Mouse (Mus musculus): ENCODE data around the gene Suox. TPM values are rescaled to one million over a fixed set of nuclear protein-coding genes. Genes with fewer than 3 reads are reported as not detected.
A peak's percentile ranks its signal among the peaks of the same experiment; 100 is the strongest.

Gene Suox
- polyA plus RNA-seq, 1 experiment from 2014 or later: 11.4 TPM

- Histone ChIP-seq H3K4me2 (ENCODE audit: low read length) (0 out of 2 replicates have a peak overlapping the region, but pooled peaks have one; percentile 13), H3K27me3 (ENCODE audit: control insufficient read depth, insufficient read depth, low read length) (no peaks in the 10 kb centered on the region), H3K27ac (replicated peaks in 1 of 2; ENCODE audit: control insufficient read depth in 1 of 2, insufficient read depth in 1 of 2, low read depth in 2 of 2, low read length in 2 of 2) (peak overlapping the region in 1 of 2 experiments; percentile 39; a peak in 1 of 4 replicates), H3K4me3 (ENCODE audit: control insufficient read depth in 1 of 2, insufficient read depth in 1 of 2, low read depth in 1 of 2, low read length in 2 of 2) (no peak overlapping the region), H3K9ac (ENCODE audit: low read length) (0 out of 2 replicates have a peak overlapping the region, but pooled peaks have one; percentile 21), H3K9me3 (ENCODE audit: control insufficient read depth, low read length) (no peaks in the 10 kb centered on the region), H3K4me1 (ENCODE audit: control insufficient read depth in 2 of 2, insufficient read depth in 2 of 2, low read length in 2 of 2) (peaks cover 14 to 31% of the 10 kb centered on the region in 2 experiments), H3K36me3 (ENCODE audit: control insufficient read depth, insufficient read depth, low read length) (peaks cover 57% of the 10 kb centered on the region)
- 44% methylated on average over 6 of the region's 6 CpGs for WGBS
- ATAC-seq (ENCODE audit: insufficient number of reproducible peaks, insufficient read depth, low FRiP score, low read depth): no peak
Observed at GRCm38 (mm10) chr10:128702328-128703007, 28.6 kb upstream of the Suox start.

- Histone ChIP-seq H3K4me1 (ENCODE audit: control insufficient read depth in 2 of 2, insufficient read depth in 2 of 2, low read length in 2 of 2) (peaks cover 18 to 35% of the 10 kb centered on the region in 2 experiments), H3K27ac (replicated peaks in 1 of 2; ENCODE audit: control insufficient read depth in 1 of 2, insufficient read depth in 1 of 2, low read depth in 2 of 2, low read length in 2 of 2) (no peak overlapping the region), H3K4me2 (ENCODE audit: low read length) (no peak overlapping the region), H3K36me3 (ENCODE audit: control insufficient read depth, insufficient read depth, low read length) (peaks cover 58% of the 10 kb centered on the region), H3K27me3 (ENCODE audit: control insufficient read depth, insufficient read depth, low read length) (no peaks in the 10 kb centered on the region), H3K9ac (ENCODE audit: low read length) (no peak overlapping the region), H3K9me3 (ENCODE audit: control insufficient read depth, low read length) (no peaks in the 10 kb centered on the region), H3K4me3 (ENCODE audit: control insufficient read depth in 1 of 2, insufficient read depth in 1 of 2, low read depth in 1 of 2, low read length in 2 of 2) (no peak overlapping the region)
- WGBS: 92% methylated on average over 5 of the region's 5 CpGs
- no peak for ATAC-seq (ENCODE audit: insufficient number of reproducible peaks, insufficient read depth, low FRiP score, low read depth)
Observed at GRCm38 (mm10) chr10:128700712-128701111, 26.8 kb upstream of the Suox start.

GRCm38 (mm10) chr10:128699611-128700010 lies 25.7 kb upstream of the Suox start:
- H3K36me3 ChIP-seq (ENCODE audit: control insufficient read depth, insufficient read depth, low read length): peaks cover 58% of the 10 kb centered on the region
- no peaks in the 10 kb centered on the region for H3K9me3 ChIP-seq (ENCODE audit: control insufficient read depth, low read length)
- 40% methylated on average over 11 of the region's 11 CpGs for WGBS
- no peak overlapping the region for H3K4me3 ChIP-seq (ENCODE audit: control insufficient read depth in 1 of 2, insufficient read depth in 1 of 2, low read depth in 1 of 2, low read length in 2 of 2)
- ATAC-seq (ENCODE audit: insufficient number of reproducible peaks, insufficient read depth, low FRiP score, low read depth): no peak
- H3K4me2 ChIP-seq (ENCODE audit: low read length): no peak overlapping the region
- peaks cover 15 to 42% of the 10 kb centered on the region in 2 experiments for H3K4me1 ChIP-seq (ENCODE audit: control insufficient read depth in 2 of 2, insufficient read depth in 2 of 2, low read length in 2 of 2)
- H3K27me3 ChIP-seq (ENCODE audit: control insufficient read depth, insufficient read depth, low read length): no peaks in the 10 kb centered on the region
- peak overlapping the region in 1 of 2 experiments; percentile 55; a peak in 2 of 4 replicates for H3K27ac ChIP-seq (replicated peaks in 1 of 2; ENCODE audit: control insufficient read depth in 1 of 2, insufficient read depth in 1 of 2, low read depth in 2 of 2, low read length in 2 of 2)
- peak overlapping the region; percentile 38; the same call in 1 of the 2 replicates for H3K9ac ChIP-seq (ENCODE audit: low read length)

- no peak overlapping the region for H3K4me3 ChIP-seq (ENCODE audit: control insufficient read depth in 1 of 2, insufficient read depth in 1 of 2, low read depth in 1 of 2, low read length in 2 of 2)
- H3K27me3 ChIP-seq (ENCODE audit: control insufficient read depth, insufficient read depth, low read length): no peaks in the 10 kb centered on the region
- no peaks in the 10 kb centered on the region for H3K9me3 ChIP-seq (ENCODE audit: control insufficient read depth, low read length)
- peak overlapping the region in 1 of 2 experiments; percentile 55; a peak in 2 of 4 replicates for H3K27ac ChIP-seq (replicated peaks in 1 of 2; ENCODE audit: control insufficient read depth in 1 of 2, insufficient read depth in 1 of 2, low read depth in 2 of 2, low read length in 2 of 2)
- peaks cover 15 to 43% of the 10 kb centered on the region in 2 experiments for H3K4me1 ChIP-seq (ENCODE audit: control insufficient read depth in 2 of 2, insufficient read depth in 2 of 2, low read length in 2 of 2)
- 76% methylated on average over 5 of the region's 5 CpGs for WGBS
- no peak for ATAC-seq (ENCODE audit: insufficient number of reproducible peaks, insufficient read depth, low FRiP score, low read depth)
- no peak overlapping the region for H3K4me2 ChIP-seq (ENCODE audit: low read length)
- H3K36me3 ChIP-seq (ENCODE audit: control insufficient read depth, insufficient read depth, low read length): peaks cover 58% of the 10 kb centered on the region
- peak overlapping the region; percentile 38; the same call in 1 of the 2 replicates for H3K9ac ChIP-seq (ENCODE audit: low read length)
Observed at GRCm38 (mm10) chr10:128699006-128699405, 25.1 kb upstream of the Suox start.

- no peak for ATAC-seq (ENCODE audit: insufficient number of reproducible peaks, insufficient read depth, low FRiP score, low read depth)
- 91% methylated on average over 6 of the region's 6 CpGs for WGBS
- H3K4me1 ChIP-seq (ENCODE audit: control insufficient read depth in 2 of 2, insufficient read depth in 2 of 2, low read length in 2 of 2): peaks cover 13 to 26% of the 10 kb centered on the region in 2 experiments
- H3K9me3 ChIP-seq (ENCODE audit: control insufficient read depth, low read length): no peaks in the 10 kb centered on the region
- H3K9ac ChIP-seq (ENCODE audit: low read length): no peak overlapping the region
- peak overlapping the region; percentile 64; the same call in 1 of the 2 replicates for H3K4me2 ChIP-seq (ENCODE audit: low read length)
- no peak overlapping the region for H3K4me3 ChIP-seq (ENCODE audit: control insufficient read depth in 1 of 2, insufficient read depth in 1 of 2, low read depth in 1 of 2, low read length in 2 of 2)
- H3K27me3 ChIP-seq (ENCODE audit: control insufficient read depth, insufficient read depth, low read length): no peaks in the 10 kb centered on the region
- H3K27ac ChIP-seq (replicated peaks in 1 of 2; ENCODE audit: control insufficient read depth in 1 of 2, insufficient read depth in 1 of 2, low read depth in 2 of 2, low read length in 2 of 2): peak overlapping the region; percentile 76 to 77; a peak in 2 of 4 replicates
- peaks cover 51% of the 10 kb centered on the region for H3K36me3 ChIP-seq (ENCODE audit: control insufficient read depth, insufficient read depth, low read length)
Observed at GRCm38 (mm10) chr10:128697072-128697725, 23.3 kb upstream of the Suox start.

- 2% methylated on average over 39 of the region's 40 CpGs for WGBS
- peak; percentile 98 for ATAC-seq (ENCODE audit: insufficient number of reproducible peaks, insufficient read depth, low FRiP score, low read depth)
- H3K27me3 ChIP-seq (ENCODE audit: control insufficient read depth, insufficient read depth, low read length): no peaks in the 10 kb centered on the region
Observed at GRCm38 (mm10) chr10:128695992-128696807, 22.3 kb upstream of the Suox start, which contains the start of gene Rab5b. TSS of gene Rab5b (minus strand) at chr10:128696264.

GRCm38 (mm10) chr10:128695411-128695991 lies 21.6 kb upstream of the Suox start:
- Histone ChIP-seq H3K36me3 (ENCODE audit: control insufficient read depth, insufficient read depth, low read length) (peaks cover 34% of the 10 kb centered on the region), H3K27me3 (ENCODE audit: control insufficient read depth, insufficient read depth, low read length) (no peaks in the 10 kb centered on the region), H3K9ac (ENCODE audit: low read length) (peak overlapping the region; percentile 91), H3K9me3 (ENCODE audit: control insufficient read depth, low read length) (no peaks in the 10 kb centered on the region), H3K4me1 (ENCODE audit: control insufficient read depth in 2 of 2, insufficient read depth in 2 of 2, low read length in 2 of 2) (peaks cover 13 to 25% of the 10 kb centered on the region in 2 experiments), H3K27ac (replicated peaks in 1 of 2; ENCODE audit: control insufficient read depth in 1 of 2, insufficient read depth in 1 of 2, low read depth in 2 of 2, low read length in 2 of 2) (peak overlapping the region; percentile 97), H3K4me2 (ENCODE audit: low read length) (peak overlapping the region; percentile 78), H3K4me3 (ENCODE audit: control insufficient read depth in 1 of 2, insufficient read depth in 1 of 2, low read depth in 1 of 2, low read length in 2 of 2) (peak overlapping the region; percentile 77 to 87)
- ATAC-seq (ENCODE audit: insufficient number of reproducible peaks, insufficient read depth, low FRiP score, low read depth): no peak
- 1% methylated on average over 21 of the region's 22 CpGs for WGBS

More at GRCm38 (mm10) chr10:128695992-128696807, 22.3 kb upstream of the Suox start, which contains the start of gene Rab5b:
- H3K4me3 ChIP-seq (ENCODE audit: control insufficient read depth in 1 of 2, insufficient read depth in 1 of 2, low read depth in 1 of 2, low read length in 2 of 2): peak within 1 kb of the TSS; percentile 77 to 87
- H3K9ac ChIP-seq (ENCODE audit: low read length): peak within 1 kb of the TSS; percentile 91
- H3K4me2 ChIP-seq (ENCODE audit: low read length): peak within 1 kb of the TSS; percentile 78
- H3K36me3 ChIP-seq (ENCODE audit: control insufficient read depth, insufficient read depth, low read length): peaks cover 41% of the 10 kb centered on the region
- peaks cover 13 to 25% of the 10 kb centered on the region in 2 experiments for H3K4me1 ChIP-seq (ENCODE audit: control insufficient read depth in 2 of 2, insufficient read depth in 2 of 2, low read length in 2 of 2)
- H3K9me3 ChIP-seq (ENCODE audit: control insufficient read depth, low read length): no peaks in the 10 kb centered on the region
- peak within 1 kb of the TSS; percentile 97 for H3K27ac ChIP-seq (replicated peaks in 1 of 2; ENCODE audit: control insufficient read depth in 1 of 2, insufficient read depth in 1 of 2, low read depth in 2 of 2, low read length in 2 of 2)

Data from heart, embryonic 14.5 days (tissue).